Mouse (Mus musculus): ENCODE data around the gene Kcnmb3.
A peak's percentile ranks its signal among the peaks of the same experiment; 100 is the strongest.

Kcnmb3 gene

DNA sequence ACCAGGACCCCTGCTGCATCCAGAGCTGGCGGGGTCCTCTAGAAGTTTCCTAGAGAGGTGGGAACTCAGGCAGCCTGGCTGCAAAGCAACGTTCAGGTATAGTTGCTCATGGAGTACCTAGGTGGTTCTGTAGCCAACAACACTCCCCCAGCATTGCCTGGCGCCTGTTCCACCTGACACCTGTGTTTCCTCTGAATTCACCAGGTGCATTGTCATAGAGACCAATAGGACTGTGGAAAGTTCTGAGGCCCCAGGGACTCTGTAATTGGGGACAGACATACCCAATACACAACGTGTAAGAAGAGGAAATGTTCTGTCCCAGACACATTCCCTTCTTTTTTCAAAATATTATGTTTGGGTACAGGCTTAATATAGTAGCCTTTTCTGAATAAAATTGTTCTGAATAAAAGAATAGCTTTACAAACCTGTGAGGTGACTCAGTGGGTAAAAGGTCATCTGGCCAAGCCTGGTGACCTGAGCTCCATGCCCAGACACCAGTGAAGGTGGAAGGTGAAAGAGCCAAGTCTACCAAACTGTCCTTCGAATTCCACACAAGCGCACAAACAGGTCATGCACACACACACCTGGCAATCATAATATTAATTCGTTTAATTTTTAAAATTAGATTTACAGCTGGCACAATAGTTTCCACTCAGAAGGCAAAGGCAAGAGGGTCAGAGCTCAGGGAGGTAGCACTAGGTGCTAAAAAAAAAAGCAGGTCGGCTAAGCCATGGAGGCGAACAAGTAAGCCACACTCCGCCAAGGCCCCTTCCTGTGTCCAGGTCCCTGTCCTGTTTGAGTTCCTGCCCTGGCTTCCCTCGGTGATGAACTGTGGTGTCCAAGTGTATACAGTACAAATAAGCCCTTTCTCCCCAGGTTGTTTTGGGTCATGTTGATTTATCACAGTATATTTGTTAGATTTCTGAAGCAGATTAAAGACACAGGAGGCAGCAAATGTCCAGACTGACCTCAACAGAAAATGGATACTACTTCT is at the start of gene Kcnmb3:
Gene Kcnmb3 (minus strand): TSS at position 135 of the 994 bp plus-strand sequence.
- DNase-seq (ENCODE audit: low read depth, low spot score) = no peak

DNA sequence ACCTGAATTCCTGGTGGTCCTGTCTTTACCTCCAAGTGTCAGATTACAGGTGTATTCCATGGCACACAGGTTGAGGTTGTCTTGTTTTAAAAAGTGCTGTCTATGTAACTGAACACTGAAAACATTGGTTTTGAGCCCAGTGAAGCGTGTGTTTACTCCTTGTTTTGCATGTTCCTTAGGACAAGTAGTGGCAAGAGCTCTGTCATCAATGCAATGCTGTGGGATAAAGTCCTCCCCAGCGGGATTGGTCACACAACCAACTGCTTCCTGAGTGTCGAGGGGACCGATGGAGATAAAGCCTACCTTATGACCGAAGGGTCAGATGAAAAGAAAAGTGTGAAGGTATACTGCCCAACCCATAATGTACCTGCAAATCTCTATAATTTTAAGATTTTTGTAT is 46.1 kb upstream of the Kcnmb3 start:
- DNase-seq (ENCODE audit: low read depth, low spot score) = no peak

- no peak for DNase-seq (ENCODE audit: low read depth, low spot score)
Observed at GRCm38 (mm10) chr3:32537556-32537955, 45.5 kb upstream of the Kcnmb3 start.

GRCm38 (mm10) chr3:32535692-32536091 is 43.7 kb upstream of the Kcnmb3 start:
- DNase-seq (ENCODE audit: low read depth, low spot score) = no peak

DNA sequence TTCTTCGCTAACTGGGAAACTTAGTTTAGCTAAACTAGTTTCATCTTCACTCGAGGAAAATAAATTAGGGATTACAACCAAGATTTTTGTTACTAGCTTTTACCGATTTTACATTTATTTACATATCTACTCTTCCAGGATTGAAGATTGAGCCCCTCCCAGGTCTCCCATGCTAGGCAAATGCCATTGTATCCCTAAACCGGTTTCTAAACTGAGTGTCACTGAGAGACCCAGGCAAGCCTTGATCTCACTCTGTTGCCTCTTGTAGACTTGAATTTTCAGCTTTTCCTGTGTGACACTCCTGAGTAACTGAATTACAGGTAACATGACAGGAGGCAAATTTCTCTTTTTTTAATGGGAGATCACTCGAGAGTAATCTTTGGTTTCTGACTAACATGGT is 38.0 kb upstream of the Kcnmb3 start:
- no peak for DNase-seq (ENCODE audit: low read depth, low spot score)

GRCm38 (mm10) chr3:32529303-32529898 is 37.4 kb upstream of the Kcnmb3 start, which contains the start of gene Mfn1:
Mfn1 (plus strand) TSS chr3:32529465.
- DNase-seq (ENCODE audit: low read depth, low spot score) = peak; percentile 93

GRCm38 (mm10) chr3:32527181-32527580 is 35.1 kb upstream of the Kcnmb3 start:
- DNase-seq (ENCODE audit: low read depth, low spot score) = no peak

- no peak for DNase-seq (ENCODE audit: low read depth, low spot score)
Observed at GRCm38 (mm10) chr3:32513528-32513927, 21.5 kb upstream of the Kcnmb3 start.

DNA sequence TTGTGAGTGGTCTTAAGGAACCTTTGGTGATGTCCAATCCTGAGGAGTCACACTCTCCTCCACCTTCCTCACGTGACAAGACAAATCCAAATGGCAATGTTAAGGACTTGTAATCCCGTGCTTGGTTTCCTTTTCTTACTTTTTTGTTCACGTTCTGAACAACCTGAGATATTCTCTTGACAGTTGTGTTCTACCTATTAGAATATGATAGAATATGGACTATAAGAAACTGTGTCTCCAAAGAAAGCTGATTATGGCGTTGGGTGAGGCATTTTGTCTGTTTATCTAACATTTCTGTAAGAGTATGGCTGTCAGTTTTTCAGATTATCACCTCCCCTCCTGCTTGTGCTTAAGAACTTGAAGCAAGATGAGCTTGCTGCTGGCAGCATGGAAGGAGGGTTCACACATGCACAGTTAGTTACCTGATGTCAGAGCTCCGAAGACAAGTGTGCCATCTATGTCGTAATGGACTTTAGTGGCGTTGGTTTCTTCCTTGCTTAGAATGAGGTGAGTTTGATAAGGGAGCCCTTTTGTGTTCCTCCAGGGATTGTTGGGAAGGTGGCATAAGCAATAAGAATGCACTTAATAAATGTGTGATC is 20.8 kb upstream of the Kcnmb3 start:
- DNase-seq (ENCODE audit: low read depth, low spot score) = no peak

GRCm38 (mm10) chr3:32511191-32511550 is 19.1 kb upstream of the Kcnmb3 start:
- DNase-seq (ENCODE audit: low read depth, low spot score) = no peak

DNA sequence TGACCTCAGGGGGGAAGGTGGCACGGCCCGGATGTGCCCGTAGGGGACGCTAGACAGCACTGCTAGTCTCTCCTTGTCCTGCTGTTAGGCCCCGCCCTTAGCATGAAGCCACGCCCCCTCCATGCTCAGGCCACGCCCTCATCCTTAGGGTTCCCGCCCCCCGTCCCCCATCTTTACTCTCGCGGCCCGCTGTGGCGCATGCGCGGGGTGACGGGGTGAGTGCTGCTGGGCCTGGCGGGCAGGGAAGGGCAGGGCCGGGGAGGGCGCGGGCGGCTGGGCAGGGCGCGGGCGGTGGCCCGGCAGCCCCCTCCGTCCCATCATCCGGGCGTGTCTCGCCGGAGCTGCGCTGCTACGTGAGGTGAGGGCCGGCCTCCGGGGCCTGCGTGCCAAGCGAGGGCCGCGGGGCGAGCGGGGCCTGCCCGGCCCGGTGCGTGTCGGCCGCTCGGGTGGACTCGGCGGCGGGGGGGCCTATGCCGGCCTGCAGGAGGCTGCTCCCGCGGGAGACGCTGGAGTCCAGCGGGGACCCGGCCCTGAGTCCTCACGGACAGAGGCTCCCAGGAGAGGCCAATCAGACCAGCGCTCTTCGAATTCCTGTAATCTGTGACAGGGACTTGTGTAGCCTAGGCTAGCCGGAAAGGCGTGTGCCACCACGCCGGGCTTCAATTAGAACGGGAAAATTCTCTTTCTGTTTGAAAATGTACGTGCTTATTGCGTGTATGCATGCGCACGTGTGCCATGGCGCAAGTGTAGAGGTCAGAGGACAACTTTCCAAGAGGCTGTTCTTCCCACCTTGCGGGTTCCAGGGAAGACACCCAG is 18.6 kb upstream of the Kcnmb3 start:
- peak; percentile 96 for DNase-seq (ENCODE audit: low read depth, low spot score)

GRCm38 (mm10) chr3:32509496-32510374 is 17.7 kb upstream of the Kcnmb3 start, which contains the start of gene Zfp639:
Zfp639 (plus strand) TSS chr3:32510259.
- DNase-seq (ENCODE audit: low read depth, low spot score) = peak; percentile 24

GRCm38 (mm10) chr3:32508666-32509324 is 16.8 kb upstream of the Kcnmb3 start:
- peak; percentile 81 for DNase-seq (ENCODE audit: low read depth, low spot score)

DNA sequence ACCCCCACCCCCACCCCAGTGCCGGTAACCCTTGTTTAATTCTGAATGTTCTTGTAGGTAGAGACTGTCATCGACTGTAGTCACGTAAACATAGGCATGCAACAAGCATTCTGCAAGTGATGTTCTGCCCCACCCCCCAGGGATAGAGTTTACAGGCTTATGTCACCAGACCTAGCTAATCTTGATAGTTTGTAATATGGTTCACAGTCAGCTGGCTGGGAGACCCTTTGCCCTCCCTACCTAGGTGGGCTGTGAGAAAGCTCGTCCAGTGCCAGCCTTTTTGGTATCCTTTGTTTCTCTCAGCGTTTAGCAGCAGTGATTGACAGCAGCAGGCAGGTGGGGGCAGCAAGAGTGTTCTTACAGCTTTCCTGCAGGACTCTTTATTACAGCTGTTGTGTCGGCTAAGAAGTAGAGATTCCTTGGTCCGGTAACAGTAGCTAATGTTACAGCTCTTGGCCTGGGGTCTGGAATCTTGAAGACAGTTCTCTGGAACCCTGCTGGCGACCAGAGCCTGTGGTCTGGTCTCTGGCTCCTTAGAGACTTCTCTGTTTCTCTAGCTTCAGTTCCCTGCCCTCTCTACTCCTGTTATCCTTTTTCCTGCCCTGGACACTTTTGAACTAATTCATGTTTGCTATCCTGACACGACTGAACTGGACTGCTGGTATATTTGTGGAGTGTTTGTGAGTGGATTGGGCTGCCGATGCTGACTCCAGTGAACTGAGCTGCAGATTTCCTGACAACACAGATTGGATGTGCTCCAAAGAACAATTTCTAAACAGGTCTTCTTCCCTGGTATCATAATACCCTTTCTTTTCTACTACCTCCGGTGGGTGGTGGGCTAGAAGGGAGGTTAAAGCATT is 14.6 kb upstream of the Kcnmb3 start:
- DNase-seq (ENCODE audit: low read depth, low spot score) = no peak

DNA sequence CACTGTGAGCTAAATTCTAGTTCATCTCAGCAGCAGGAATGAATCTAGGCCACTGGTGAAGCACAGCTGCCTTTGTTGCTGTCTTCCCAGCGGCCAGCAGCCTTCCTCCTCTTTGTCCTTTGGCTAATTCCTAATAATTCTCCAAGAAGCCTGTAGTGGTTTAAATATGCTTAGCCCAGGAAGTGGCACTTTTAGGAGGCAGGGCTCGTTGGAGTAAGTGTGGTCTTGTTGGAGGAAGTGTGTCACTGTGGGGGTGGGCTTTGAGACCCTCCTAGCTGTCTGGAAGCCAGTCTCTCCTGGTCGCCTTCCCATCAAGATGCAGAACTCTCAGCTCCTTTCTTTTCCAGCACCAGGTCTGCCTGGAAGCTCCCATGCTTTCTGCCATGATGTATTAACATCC is 13.8 kb upstream of the Kcnmb3 start:
- no peak for DNase-seq (ENCODE audit: low read depth, low spot score)

DNA sequence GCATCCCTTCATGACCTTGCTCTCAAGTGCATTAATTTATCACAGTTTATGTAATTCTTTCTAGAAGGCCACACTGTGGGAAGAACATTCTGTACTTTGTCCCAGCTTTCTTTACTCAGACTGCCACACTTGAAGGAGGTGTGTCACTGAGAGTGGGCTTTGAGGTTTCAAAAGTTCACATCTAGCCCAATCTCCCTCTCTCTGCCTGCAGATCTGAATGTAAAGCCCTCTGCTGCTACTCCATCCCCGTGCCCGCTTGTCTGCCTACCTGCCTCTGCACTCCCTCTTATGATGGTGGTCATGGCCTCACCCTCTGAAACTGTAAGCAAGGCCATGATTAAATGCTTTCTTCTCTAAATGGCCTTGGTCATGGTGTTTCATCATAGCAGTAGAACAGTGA is 8.3 kb upstream of the Kcnmb3 start:
- DNase-seq (ENCODE audit: low read depth, low spot score) = no peak

GRCm38 (mm10) chr3:32496711-32497070 is 4.7 kb upstream of the Kcnmb3 start:
- no peak for DNase-seq (ENCODE audit: low read depth, low spot score)

DNA sequence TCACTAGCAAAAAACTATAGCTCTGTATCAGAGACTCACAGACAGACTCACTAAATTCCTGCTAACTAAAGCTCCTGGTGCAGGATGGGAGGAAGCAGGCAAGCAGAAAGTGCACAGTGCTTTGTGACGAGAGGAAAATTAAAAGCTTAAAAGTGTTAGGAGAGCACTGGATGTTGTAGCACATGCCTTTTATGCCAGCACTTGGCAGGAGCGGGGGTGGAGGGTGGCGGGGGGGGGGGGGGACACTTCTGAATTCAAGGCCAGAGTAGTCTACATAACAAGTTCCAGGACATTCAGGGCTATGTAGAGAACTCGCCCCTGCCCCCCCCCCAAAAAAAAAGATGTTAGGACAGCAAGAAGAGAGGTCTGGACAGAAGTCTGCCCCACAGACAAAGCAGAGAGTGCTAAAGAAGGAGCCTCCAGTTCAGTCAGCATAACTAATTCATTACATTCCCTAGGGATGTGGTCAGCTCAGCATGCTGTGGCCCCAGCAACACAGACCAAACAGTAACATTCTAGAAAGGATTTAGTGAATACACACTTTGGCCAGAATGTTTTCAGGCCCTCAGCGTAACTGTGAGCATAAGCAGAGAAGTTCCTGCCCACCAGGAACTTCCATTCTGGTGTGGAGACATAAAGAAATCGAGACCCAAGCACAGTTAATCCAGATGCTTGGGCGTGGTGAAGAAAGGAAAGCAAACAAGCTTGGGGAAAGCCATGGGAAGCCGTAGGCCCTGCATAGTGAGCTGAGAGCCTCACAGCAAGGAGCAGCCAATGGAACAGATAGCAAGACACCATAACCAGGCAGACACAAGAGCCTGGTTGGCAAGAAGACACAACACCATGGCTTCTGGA is 4.1 kb upstream of the Kcnmb3 start:
- no peak for DNase-seq (ENCODE audit: low read depth, low spot score)
